ENCODE assay signal across 14 mouse cellular contexts in genomic region chr10:77164041-77164436, GRCm38 (mm10). TPM values are rescaled to one million over a fixed set of nuclear protein-coding genes. Genes with fewer than 3 reads are reported as not detected.
DNase-seq lines count a peak whose midpoint lies in the region; ATAC-seq and TF ChIP-seq lines count a peak whose summit lies in the region.
"Had no signal": no experiment of that assay in that cellular context is flagged by ENCODE, and none has a peak within 500 bp of the region (broad histone marks: within the 10 kb centered on the region; RNA-seq: fewer than 3 reads in every experiment).

No protein-coding gene starts in this region.

- H3K4me3 ChIP-seq in forebrain, embryonic 12.5 days (replicated peaks) = peak overlapping the region; percentile 52
- no peak overlapping the region for H3K4me3 ChIP-seq in forebrain, embryonic 16.5 days (replicated peaks; ENCODE audit: low read length)
- H3K4me3 ChIP-seq in kidney, embryonic 16.5 days (ENCODE audit: low read length) = peak overlapping the region; percentile 67
- H3K4me3 ChIP-seq in ES-Bruce4 (ENCODE audit: low read depth, low read length) = peak overlapping the region; percentile 26
- H3K4me3 ChIP-seq in hindbrain, embryonic 15.5 days = no peak overlapping the region

- peak overlapping the region; percentile 68; the same call in 1 of the 2 replicates for H3K9ac ChIP-seq in forebrain, embryonic 12.5 days
- no peak overlapping the region for H3K9ac ChIP-seq in forebrain, embryonic 16.5 days (replicated peaks; ENCODE audit: low read depth, low read length)
- peak overlapping the region; percentile 33 for H3K9ac ChIP-seq in kidney, embryonic 16.5 days (replicated peaks; ENCODE audit: low read length)
- 0 out of 2 replicates have a peak overlapping the region, but pooled peaks have one; percentile 25 for H3K9ac ChIP-seq in ES-Bruce4 (ENCODE audit: low read depth, poor library complexity, severe bottlenecking)
- no peak overlapping the region for H3K9ac ChIP-seq in hindbrain, embryonic 15.5 days
- H3K9ac ChIP-seq: liver, embryonic 14.5 days; stomach, embryonic 15.5 days had no signal

- H3K4me2 ChIP-seq in forebrain, embryonic 12.5 days = peak overlapping the region; percentile 94
- no peak overlapping the region for H3K4me2 ChIP-seq in forebrain, embryonic 16.5 days (ENCODE audit: low read length)
- peak overlapping the region; percentile 69 for H3K4me2 ChIP-seq in kidney, embryonic 16.5 days (replicated peaks; ENCODE audit: low read depth, low read length)
- H3K4me2 ChIP-seq in hindbrain, embryonic 15.5 days = peak overlapping the region; percentile 93; the same call in 1 of the 2 replicates

- TF ChIP-seq EP300 in ES-Bruce4 (IDR thresholded peaks at IDR 0.05; ENCODE audit: insufficient read depth, low read depth, low read length) = no peak

- intact Hi-C loops in left cerebral cortex, postnatal 4 days (cut with DNase I) = no loop called here

- no peak for ATAC-seq in forebrain, embryonic 12.5 days (ENCODE audit: low FRiP score)
- no peak for ATAC-seq in forebrain, embryonic 16.5 days
- ATAC-seq in kidney, embryonic 16.5 days (ENCODE audit: low FRiP score, low TSS enrichment) = no peak
- no peak for ATAC-seq in hindbrain, embryonic 15.5 days (ENCODE audit: low FRiP score, low read depth)

- no peak for DNase-seq in kidney, adult 9 months
- no peak for DNase-seq in left cerebral cortex, postnatal 4 days
- no peak for DNase-seq in layer of hippocampus, adult 18-20 months (ENCODE audit: low spot score in 2 of 2)
- DNase-seq: adrenal gland, postnatal 10 days; cerebellum, adult 11 months; gastrocnemius, postnatal 36 days; right cerebral cortex, postnatal 14 days had no signal

- TF ChIP-seq CTCF in ES-Bruce4 (IDR thresholded peaks at IDR 0.05; ENCODE audit: low read depth, low read length) = no peak

- peaks cover 53% of the 10 kb centered on the region for H3K4me1 ChIP-seq in forebrain, embryonic 12.5 days
- peaks cover 24% of the 10 kb centered on the region for H3K4me1 ChIP-seq in forebrain, embryonic 16.5 days (replicated peaks; ENCODE audit: control insufficient read depth, insufficient read depth, low read length)
- peaks cover 47% of the 10 kb centered on the region for H3K4me1 ChIP-seq in kidney, embryonic 16.5 days (ENCODE audit: insufficient read depth, low read length)
- peaks cover 15% of the 10 kb centered on the region for H3K4me1 ChIP-seq in ES-Bruce4 (ENCODE audit: control insufficient read depth, insufficient read depth, low read length)
- H3K4me1 ChIP-seq in hindbrain, embryonic 15.5 days (replicated peaks) = peaks cover 23% of the 10 kb centered on the region

- peaks cover 18% of the 10 kb centered on the region for H3K27me3 ChIP-seq in forebrain, embryonic 12.5 days
- peaks cover 6% of the 10 kb centered on the region for H3K27me3 ChIP-seq in forebrain, embryonic 16.5 days (replicated peaks; ENCODE audit: control insufficient read depth, insufficient read depth, low read length)
- H3K27me3 ChIP-seq in kidney, embryonic 16.5 days (ENCODE audit: insufficient read depth, low read length) = no peaks in the 10 kb centered on the region; the same call in 1 of the 2 replicates
- no peaks in the 10 kb centered on the region for H3K27me3 ChIP-seq in ES-Bruce4 (ENCODE audit: control insufficient read depth, insufficient read depth, low read length, poor library complexity, severe bottlenecking)
- peaks cover 27% of the 10 kb centered on the region for H3K27me3 ChIP-seq in hindbrain, embryonic 15.5 days

- 18% methylated on average over 5 of the region's 5 CpGs for WGBS in forebrain, embryonic 12.5 days
- WGBS in forebrain, embryonic 16.5 days = 21% methylated on average over 5 of the region's 5 CpGs
- WGBS in kidney, embryonic 16.5 days = 38% methylated on average over 5 of the region's 5 CpGs
- WGBS in hindbrain, embryonic 15.5 days = 27% methylated on average over 5 of the region's 5 CpGs

- H3K9me3 ChIP-seq in forebrain, embryonic 12.5 days = no peaks in the 10 kb centered on the region
- H3K9me3 ChIP-seq in forebrain, embryonic 16.5 days (ENCODE audit: control insufficient read depth, low read length) = no peaks in the 10 kb centered on the region
- no peaks in the 10 kb centered on the region for H3K9me3 ChIP-seq in kidney, embryonic 16.5 days (ENCODE audit: low read length)
- no peaks in the 10 kb centered on the region for H3K9me3 ChIP-seq in ES-Bruce4 (replicated peaks; ENCODE audit: control insufficient read depth, insufficient read depth, low read length, poor library complexity, severe bottlenecking)
- H3K9me3 ChIP-seq in hindbrain, embryonic 15.5 days = no peaks in the 10 kb centered on the region
- H3K9me3 ChIP-seq: stomach, embryonic 15.5 days had no signal

- 0 out of 2 replicates have a peak overlapping the region, but pooled peaks have one; percentile 14 for H3K27ac ChIP-seq in forebrain, embryonic 12.5 days
- no peak overlapping the region for H3K27ac ChIP-seq in forebrain, embryonic 16.5 days (ENCODE audit: low read length)
- peak overlapping the region; percentile 52; the same call in 1 of the 2 replicates for H3K27ac ChIP-seq in kidney, embryonic 16.5 days (ENCODE audit: low read length)
- peak overlapping the region; percentile 80 for H3K27ac ChIP-seq in ES-Bruce4 (ENCODE audit: insufficient read depth, low read length)
- H3K27ac ChIP-seq in hindbrain, embryonic 15.5 days (replicated peaks) = no peak overlapping the region
- H3K27ac ChIP-seq: liver, embryonic 14.5 days; stomach, embryonic 15.5 days had no signal

- H3K36me3 ChIP-seq in forebrain, embryonic 12.5 days (replicated peaks) = no peaks in the 10 kb centered on the region
- no peaks in the 10 kb centered on the region for H3K36me3 ChIP-seq in forebrain, embryonic 16.5 days (ENCODE audit: control insufficient read depth, insufficient read depth)
- H3K36me3 ChIP-seq in kidney, embryonic 16.5 days (ENCODE audit: insufficient read depth, low read length) = no peaks in the 10 kb centered on the region; the same call in 1 of the 2 replicates
- no peaks in the 10 kb centered on the region for H3K36me3 ChIP-seq in ES-Bruce4 (ENCODE audit: control insufficient read depth, insufficient read depth, low read length, poor library complexity, severe bottlenecking)
- no peaks in the 10 kb centered on the region for H3K36me3 ChIP-seq in hindbrain, embryonic 15.5 days
- H3K36me3 ChIP-seq: stomach, embryonic 15.5 days had no signal

- no peak for TF ChIP-seq POLR2A in ES-Bruce4 (IDR thresholded peaks at IDR 0.05; ENCODE audit: insufficient read depth, low read length)

RNA-seq across cellular contexts. Expression of gene Col18a1, which starts 2.3 kb away (rescaled TPM):
- 79.0 and 83.1 TPM in 2 replicates for polyA plus RNA-seq in forebrain, embryonic 12.5 days (2016; fragmentation: Nextera tagmentation; extraction: Ambion mirVana)
- polyA plus RNA-seq in forebrain, embryonic 16.5 days (2015; fragmentation: Nextera tagmentation; extraction: Ambion mirVana) = 21.7 and 26.2 TPM in 2 replicates
- 255 and 257 TPM in 2 replicates for polyA plus RNA-seq in kidney, embryonic 16.5 days (2015; fragmentation: Nextera tagmentation; extraction: Ambion mirVana)
- polyA plus RNA-seq in ES-Bruce4 (2011; ENCODE audit: insufficient read depth, insufficient read length, low read depth, missing spikeins) = 273 and 285 TPM in 2 replicates
- polyA plus RNA-seq in hindbrain, embryonic 15.5 days (2015; fragmentation: Nextera tagmentation; extraction: Ambion mirVana) = 39.2 and 40.0 TPM in 2 replicates
- total RNA-seq in left cerebral cortex, postnatal 4 days (2021) = 10 to 100 TPM; 18.4 to 21.4 TPM
- total RNA-seq in layer of hippocampus, adult 18-20 months (2021) = 1 to 10 TPM; 3.3 to 3.5 TPM

Comparison
In these comparisons a context has a peak if more than half of its experiments do, and no peak if none do; other contexts are left out.
1. H3K27ac ChIP-seq: peak in forebrain, embryonic 12.5 days (single experiment), kidney, embryonic 16.5 days (single experiment) and ES-Bruce4 (single experiment); none in forebrain, embryonic 16.5 days (single experiment) and hindbrain, embryonic 15.5 days (single experiment).
2. H3K4me3 ChIP-seq: peak in forebrain, embryonic 12.5 days (single experiment), kidney, embryonic 16.5 days (single experiment) and ES-Bruce4 (single experiment); none in forebrain, embryonic 16.5 days (single experiment) and hindbrain, embryonic 15.5 days (single experiment).
3. H3K9ac ChIP-seq: peak in forebrain, embryonic 12.5 days (single experiment), kidney, embryonic 16.5 days (single experiment) and ES-Bruce4 (single experiment); none in forebrain, embryonic 16.5 days (single experiment) and hindbrain, embryonic 15.5 days (single experiment).